Mouse (Mus musculus) adrenal gland, postnatal 10 days (tissue): Measurements from ENCODE around the gene Grhl1. TPM values are rescaled to one million over a fixed set of nuclear protein-coding genes. Genes with fewer than 3 reads are reported as not detected.
A peak's percentile ranks its signal among the peaks of the same experiment; 100 is the strongest.

Experiments used
- DNase-seq: peaks from one replicate; pipeline ENCODE4 v3.0.0; 2021; ENCODE audit warnings: mixed read lengths
- total RNA-seq, 2 experiments: library from RNA; stranded (reverse); gene quantifications; 2 replicates each; pipeline ENCODE4 v1.2.3; 2021

The Grhl1 gene
- total RNA-seq, 2 experiments from 2014 or later = 1.1 to 1.4 TPM

DNA sequence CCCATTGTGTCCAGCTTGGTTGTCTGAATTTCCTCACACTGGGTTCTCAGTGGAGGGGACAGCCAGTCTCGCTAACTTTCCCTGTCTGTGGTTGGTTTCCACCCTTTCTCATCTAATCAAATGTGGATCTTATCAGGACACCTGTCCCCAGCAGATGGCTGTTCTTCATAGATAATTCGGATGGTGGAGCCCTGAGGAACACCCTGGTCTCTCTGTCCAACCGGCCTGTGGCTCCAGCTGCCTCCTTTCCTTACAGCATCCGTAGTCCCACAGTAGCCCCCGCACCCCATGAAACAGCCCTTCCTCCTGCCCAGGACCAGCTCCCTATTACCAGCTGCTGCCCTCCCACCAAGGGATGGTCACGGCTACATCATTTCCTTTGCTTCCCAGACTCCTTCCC is 73.8 kb downstream of the Grhl1 start:
- no peak for DNase-seq

DNA sequence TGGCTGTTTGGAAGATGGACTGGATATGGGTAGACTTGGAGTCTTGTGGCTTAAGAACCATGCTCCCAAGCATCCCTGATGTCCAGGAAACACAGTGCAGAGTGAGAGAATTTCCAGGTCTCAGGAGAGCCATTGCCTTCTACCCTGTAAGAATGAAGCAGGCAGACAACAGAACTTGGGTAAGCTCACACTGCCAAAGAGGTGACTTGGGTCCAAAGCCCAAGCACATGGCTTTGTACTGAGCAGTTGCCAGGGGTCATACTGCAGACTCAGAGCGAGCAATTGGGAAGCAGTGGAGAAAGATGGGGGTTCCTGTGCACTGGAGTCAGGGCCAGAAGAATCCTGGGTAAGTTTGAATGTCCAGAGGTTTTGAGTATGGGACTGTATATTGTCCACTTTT is 76.0 kb downstream of the Grhl1 start:
- no peak for DNase-seq

DNA sequence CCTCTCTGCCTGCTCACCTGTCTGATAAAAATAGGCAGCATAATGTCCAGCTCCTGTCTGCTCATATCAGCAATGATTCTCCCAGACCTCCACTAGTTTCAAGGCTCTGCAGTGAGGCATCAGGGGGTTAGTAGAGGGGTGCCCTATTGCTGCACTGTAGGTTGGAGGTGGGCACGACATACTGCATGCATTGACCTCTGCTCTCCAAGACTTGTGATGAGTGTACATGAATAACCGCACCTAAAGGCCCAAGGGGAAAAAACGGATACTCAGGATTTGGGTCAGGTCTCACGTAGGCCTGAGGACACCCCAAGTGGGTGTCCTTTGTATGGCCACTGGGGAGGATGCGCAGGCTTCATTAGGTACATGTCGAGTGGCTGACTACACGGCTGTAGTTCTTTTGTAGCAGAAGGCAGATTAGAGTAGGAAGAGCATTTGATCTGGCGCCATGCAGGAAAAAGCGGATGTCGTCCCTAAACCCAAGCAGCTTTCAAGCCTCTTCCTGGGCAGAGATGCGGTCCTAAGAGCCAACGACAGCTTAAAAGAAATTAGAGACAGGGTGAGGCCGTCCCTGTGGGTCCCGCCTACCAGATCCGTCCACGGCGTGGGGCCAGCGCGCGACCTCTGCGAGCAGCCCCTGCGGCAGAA is 78.5 kb downstream of the Grhl1 start:
- DNase-seq = no peak

DNA sequence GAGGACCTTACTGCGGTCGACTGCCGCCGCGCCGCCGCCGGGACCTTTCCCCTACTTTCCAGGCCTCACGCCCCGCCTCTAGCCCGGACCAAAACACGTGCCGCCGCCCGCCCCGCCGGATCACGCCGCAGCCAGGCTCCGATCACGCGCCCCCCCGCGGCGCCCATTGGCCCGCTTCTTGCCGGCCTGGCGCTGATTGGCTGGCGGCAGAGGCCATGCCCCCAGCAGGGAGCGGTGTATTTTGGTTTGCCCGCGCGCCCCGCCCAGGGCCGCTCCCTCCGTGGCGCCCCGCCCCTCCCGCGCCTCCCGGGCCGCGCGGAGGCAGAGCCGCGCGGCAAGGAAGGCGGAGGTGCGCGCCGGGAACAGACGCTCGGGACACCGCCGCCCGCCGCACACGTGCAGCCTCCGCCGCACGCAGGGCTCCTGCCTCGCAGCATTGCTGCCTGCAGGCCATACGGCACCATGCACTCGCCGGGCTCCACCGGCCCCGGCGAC is 79.0 kb downstream of the Grhl1 start, which contains the start of gene Klf11:
Gene Klf11, plus strand, starts transcription at position 212 of the 495 bp plus-strand sequence.
- peak; percentile 99 for DNase-seq

DNA sequence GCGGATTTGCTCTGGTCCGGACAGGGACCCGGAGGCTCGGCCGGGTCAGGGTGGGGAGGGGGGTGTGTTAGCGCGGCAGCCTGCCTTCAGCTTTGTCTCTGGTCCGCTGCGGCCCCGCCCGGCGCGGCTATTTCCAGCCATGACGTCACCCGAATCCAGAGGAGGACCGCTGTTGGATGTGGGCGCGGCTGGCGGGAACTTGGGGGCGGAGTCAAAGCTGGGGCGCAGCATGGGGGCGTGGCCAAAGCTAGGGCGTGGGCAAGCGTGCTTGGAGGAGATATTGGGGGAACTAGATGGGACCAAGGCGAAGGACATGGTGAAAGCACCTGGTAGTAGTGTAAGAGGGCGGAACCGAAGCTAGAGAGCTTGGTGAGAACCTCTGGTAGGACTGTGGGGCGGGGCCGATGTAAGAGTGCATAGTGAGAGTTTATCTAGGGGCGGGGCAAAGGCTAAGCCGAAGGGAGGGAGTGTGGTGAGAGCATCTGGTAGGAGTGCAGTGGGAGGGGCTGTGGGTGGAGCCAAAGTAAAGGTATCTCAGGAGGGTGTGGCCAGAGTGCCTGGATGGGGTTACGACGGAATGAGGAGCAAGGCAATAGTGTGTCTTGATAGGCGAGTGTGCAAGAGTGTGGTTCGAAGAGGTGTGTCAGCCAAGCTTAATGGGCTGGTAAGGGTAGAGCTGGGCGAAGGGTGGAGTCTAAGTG is 79.7 kb downstream of the Grhl1 start:
- peak; percentile 98 for DNase-seq

DNA sequence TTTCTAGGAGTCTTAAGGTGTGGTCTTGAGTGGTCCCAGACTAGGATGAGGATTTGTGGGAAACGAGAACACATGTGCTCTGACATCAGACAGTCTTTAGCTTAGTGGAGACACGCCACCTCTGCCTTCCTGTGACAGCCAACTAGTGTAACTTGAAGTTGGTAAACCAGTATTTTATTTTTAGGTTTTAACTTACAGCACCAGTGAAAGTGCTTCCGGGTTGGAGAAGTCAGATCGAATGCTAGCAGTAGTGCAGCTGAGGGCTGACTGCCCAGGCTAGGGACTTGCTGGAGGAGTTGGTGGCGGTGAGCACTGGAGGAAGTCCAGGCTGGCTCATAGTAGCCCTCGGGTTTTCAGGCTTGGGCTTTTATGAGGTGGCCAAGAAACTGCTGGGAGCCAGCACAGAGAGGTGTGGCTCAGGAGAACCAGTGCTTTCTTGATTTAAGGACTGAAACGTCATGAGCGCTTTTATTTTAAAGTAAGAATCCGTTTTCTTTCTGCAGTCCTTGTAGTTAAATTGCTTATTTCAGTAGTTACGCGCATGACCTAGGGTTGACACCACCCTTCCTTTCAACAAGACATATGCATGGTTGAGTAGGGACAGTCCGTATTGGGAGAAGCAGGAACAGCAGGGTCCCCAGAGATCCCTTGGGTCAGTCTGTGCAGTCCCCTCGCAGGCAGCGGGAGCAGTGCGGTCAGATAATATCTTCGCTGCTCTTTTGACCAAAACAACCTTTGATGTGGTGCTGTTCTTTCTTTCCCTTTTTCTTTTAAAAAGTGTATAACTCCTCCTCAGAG is 82.2 kb downstream of the Grhl1 start:
- no peak for DNase-seq

DNA sequence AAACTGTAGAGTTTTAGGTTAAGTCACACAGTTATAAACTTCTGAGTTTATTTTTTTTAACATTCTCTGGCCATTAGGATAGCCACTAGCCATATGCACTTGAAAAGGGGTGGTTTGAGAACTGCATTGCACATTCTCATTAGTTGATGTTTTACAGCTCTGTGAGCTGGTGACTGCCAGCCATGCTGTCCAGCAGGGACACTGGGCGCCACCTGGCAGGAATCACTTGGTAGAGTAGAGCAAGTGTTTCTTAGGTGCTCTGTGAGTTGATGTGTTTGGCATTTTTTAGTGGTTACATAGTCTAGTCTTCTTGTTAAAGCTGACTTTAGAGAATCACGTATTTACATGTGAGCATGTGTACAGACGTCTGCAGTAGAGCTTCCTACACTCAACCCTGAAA is 84.4 kb downstream of the Grhl1 start:
- no peak for DNase-seq

DNA sequence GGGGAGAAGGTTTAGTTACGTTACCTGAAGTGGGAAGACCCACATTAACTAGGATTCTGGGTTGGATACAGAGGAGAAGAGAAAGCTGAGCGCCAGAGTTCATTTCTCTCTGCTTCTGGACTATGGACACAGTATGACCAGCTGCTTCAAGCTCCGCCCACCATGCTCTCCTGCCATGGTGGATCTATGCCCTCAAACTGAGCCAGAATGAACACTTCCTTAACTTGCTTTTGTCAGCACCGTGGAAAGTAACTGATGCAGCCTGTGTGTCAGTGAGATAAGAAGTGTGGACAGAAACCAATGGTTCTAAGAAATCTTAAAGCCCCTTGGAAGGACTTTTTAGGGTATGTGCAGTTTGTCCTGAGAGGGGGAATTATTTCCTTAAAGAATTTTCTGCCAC is 86.9 kb downstream of the Grhl1 start:
- DNase-seq = no peak

DNA sequence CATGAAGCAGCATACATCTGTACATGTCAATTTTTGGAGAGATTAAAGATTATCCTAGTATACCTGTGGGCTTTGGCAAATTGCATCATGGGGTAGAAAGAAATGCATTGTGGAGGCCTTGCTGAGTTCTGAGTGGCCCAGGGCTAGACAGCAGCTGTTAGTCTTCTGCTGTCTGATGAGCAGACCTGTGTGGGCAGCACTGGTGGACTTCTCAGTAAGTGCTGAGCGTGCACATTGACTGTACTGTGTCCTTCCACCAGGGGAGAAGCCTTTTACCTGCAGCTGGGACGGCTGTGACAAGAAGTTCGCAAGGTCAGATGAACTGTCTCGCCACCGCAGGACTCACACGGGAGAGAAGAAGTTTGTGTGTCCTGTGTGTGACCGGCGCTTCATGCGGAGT is 87.8 kb downstream of the Grhl1 start:
- no peak for DNase-seq

DNA sequence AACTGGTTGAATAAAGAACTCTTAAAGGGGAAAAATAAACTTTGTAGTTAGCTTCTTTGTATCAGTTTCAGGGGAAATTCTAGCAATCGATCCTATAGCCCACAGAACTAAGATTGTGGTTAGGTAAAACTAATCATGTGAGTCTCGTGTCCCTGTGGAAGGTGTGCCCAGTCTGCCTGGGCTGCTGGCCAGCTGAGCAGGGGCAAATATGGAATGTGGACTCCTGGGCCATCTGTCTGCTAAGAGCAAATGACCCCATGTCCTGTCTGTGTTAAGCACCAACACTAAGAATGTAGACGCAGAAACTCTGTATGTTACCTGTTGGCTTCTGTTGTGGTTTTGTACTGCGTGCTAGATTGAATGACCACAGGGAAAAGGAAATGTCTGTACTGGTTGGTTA is 89.0 kb downstream of the Grhl1 start:
- DNase-seq = no peak

DNA sequence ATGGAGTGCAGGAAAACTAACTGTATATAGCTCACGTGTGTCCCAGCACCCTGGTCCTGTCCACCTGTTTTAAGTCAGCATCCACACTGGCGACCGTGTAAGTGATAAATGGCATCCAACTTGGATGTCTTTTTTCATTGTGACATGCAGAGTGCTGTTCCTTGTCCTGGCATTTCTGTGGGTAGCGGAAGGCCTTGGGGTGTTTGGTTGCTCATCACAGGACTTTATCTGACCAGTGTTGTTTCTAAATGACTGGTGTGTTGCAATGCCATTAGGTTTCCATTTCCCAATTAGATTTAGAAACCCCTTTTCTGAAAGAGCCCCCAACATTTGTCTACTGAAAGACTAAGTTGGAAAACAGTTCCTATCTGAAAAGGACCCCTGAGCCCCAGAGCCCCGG is 90.0 kb downstream of the Grhl1 start:
- no peak for DNase-seq

Other genes starting within 250 kb of the Grhl1 start
- gene Taf1b, start 73.9 kb upstream of the Grhl1 start, total RNA-seq = 10 to 100 TPM; 14.7 to 15.3 TPM
- gene Klf11, start 79.0 kb downstream of the Grhl1 start, total RNA-seq = 10 to 100 TPM; 20.5 to 21.4 TPM
- 1 to 10 TPM; 2.7 to 4.4 TPM for gene Cys1, start 109.5 kb downstream of the Grhl1 start, total RNA-seq
- gene Rrm2, start 136.0 kb downstream of the Grhl1 start, total RNA-seq = 10 to 100 TPM; 43.7 to 50.5 TPM